Mouse (Mus musculus): ENCODE measurements at regions not wholly inside any gene's neighbourhood (a gene's known extent, or its start where the extent isn't known, plus 50 kb on each side); places are given as distances from the start of the nearest gene placed in this dataset.

DNA sequence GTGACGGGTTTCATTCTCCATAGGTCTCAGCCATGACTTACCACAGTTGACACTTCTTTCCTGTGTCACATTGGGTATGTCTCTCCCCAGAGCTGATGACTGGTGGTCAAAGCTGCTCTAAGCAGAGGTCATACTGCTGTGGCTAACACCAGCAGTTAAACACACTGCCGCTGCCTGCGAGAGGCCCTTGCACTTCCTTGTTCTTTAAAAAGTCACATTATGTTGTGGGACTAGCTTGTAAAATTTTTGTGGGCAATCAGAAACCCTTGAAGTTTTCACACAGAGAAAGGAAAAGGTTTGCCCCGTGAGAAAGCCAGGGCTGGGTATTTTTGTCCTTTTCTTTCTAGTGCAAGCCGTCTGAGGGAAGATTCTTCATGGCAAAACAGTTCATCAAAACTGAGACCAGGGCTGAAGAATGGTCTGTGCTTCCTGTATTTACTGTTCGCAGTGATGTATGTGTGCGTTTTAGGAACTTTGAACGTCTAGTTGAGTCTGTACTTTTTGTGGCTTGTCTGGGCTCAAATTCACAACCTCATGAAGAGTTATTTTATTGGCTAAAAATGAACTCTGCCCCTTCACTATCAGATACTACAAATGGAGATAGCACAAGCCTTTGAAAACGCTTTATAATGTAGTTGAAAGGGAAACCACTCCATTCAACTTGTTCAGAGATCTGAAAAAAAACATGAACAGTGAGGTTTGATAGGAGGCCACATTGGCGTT lies 273.4 kb upstream of the Ptger4 start:
- DNase-seq (ENCODE audit: low spot score in 2 of 2): no peak
- no peak overlapping the region for H3K27ac ChIP-seq
- H3K4me3 ChIP-seq: no peak overlapping the region
- no peak for TF ChIP-seq CTCF (conservative IDR thresholded peaks at IDR 0.05)

DNA sequence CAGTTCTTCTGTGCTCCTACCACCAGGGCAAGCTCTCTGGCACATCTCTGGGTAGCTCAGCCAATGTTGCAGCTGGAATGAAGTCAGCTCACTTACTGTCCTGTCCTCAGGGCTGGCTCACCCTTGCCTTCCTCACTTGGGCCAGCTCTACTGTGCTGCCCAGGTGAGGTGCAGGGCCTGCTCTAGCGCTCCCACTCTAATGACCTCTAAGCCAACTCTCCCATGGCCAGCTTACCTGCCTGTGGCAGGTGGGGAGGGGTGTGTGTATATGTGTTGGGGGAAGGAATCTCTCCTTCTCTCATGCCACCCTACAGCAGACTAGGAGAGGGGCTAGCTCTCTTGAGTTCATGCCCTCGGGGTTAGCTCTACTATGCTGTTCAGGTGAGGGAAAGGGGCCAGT lies 275.6 kb upstream of the Ptger4 start:
- no peak overlapping the region for H3K27ac ChIP-seq
- H3K4me3 ChIP-seq: no peak overlapping the region
- no peak for TF ChIP-seq CTCF (conservative IDR thresholded peaks at IDR 0.05)
- no peak for DNase-seq (ENCODE audit: low spot score in 2 of 2)

DNA sequence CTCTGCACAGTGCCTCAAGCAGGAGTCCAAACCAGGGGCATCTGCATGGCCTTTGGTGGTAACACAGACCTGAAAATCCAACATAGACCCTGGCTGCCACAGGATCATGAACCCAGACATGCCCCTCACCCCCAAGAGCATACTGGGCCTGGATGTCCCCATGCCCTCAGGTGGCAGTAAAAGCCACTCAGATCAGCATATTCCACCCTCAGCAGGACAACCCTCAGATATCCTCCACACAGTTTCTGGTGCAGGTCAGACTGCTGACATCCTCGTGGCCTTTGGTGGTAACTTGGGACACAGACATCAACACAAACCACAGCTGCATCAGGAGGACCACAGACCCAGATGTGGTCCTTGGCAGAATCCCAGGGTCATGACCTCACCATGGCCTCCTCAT lies 276.0 kb upstream of the Ptger4 start:
- TF ChIP-seq CTCF (conservative IDR thresholded peaks at IDR 0.05): no peak
- Histone ChIP-seq H3K4me3 (no peak overlapping the region), H3K27ac (no peak overlapping the region)
- DNase-seq (ENCODE audit: low spot score in 2 of 2): no peak

DNA sequence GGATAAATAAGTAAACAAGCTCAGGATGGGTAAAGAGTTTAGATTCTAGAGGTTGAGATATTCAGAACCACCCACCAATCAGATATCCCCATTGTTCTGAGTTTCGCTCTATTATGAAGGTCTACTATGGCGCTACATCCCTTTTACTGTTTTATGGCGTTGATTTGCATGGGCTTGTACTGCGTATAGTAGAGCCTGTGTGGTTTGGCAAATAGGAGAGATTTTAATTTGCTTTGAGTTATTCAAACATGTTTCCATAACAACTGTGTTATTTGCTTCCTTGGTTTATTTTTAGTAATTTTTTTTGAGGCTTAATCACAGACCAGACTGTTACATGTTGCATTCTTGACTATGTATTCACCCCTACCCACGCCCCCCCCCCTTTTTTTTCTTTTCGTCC lies 284.6 kb upstream of the Ptger4 start:
- H3K4me3 ChIP-seq: no peak overlapping the region
- H3K27ac ChIP-seq: no peak overlapping the region
- no peak for TF ChIP-seq CTCF (conservative IDR thresholded peaks at IDR 0.05)
- no peak for DNase-seq (ENCODE audit: low spot score in 2 of 2)

DNA sequence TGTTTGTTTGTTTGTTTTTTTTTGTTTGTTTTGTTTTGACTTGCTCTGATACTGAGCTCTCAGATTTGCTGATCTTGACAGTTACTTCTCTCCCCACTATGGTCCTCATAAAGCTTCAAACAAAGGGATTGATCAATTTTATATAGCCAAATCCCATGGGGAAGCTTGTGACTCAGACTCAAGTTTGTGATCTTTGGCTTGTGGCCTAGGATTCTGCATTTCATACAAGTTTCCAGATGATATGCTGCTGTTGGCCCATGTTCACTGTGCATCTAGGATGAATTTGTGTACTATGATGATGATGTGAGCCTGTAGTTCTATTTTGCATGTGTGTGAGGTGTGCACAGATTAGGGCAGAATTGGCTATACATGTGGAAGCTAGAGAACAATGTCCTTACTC lies 289.7 kb upstream of the Ptger4 start:
- Histone ChIP-seq H3K4me3 (no peak overlapping the region), H3K27ac (no peak overlapping the region)
- TF ChIP-seq CTCF (conservative IDR thresholded peaks at IDR 0.05): no peak
- no peak for DNase-seq (ENCODE audit: low spot score in 2 of 2)

DNA sequence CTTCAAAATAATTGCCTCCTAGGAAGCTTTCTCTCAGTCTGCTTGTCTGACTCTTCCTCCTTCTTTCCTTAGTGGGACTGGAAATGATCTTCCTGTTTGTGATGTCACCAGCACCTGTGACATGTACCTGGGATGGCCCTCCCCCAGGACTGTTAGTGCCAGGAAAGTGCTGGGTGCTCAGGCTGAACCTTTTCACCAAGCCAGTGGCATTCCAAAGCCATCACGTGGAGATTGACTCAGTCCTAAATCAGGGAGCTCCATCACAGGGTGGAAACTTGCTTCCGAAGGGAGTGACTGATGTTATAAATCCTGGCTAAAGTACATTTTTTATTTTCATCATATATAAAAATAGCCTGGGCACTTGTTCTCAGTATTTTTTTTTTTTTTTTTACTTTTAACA lies 293.4 kb upstream of the Ptger4 start:
- DNase-seq (ENCODE audit: low spot score in 2 of 2): no peak
- no peak overlapping the region for H3K27ac ChIP-seq
- H3K4me3 ChIP-seq: no peak overlapping the region
- TF ChIP-seq CTCF (conservative IDR thresholded peaks at IDR 0.05): no peak

DNA sequence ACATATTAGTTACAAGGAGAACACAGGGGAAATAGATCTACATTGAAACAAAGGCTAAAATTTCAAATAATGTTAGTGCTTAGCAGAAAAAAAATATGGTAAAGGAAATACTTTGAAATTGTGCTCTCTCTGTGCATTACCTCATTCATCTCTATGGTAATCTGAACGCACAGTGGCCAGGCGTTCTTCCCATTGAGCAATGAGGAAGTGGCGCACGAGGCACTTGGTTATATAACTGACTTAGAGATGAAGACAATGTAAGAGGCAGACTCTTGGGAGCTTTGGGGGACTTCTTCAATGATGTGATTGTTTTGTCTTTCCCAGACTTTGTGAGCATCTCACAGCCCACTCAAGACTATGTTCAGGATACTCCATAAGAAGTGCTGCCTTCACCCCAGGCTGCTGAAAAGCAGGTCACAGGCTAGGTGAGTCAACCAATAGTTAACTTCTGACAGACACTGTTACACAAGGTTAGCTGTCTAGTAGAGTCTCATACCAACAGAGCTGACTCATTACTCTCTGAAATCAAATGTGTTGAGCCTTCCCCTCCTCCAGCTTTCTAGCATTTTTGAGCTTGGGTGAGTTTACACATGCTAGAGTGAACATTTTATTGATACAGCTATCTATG lies 295.4 kb upstream of the Ptger4 start:
- DNase-seq (ENCODE audit: low spot score in 2 of 2): no peak
- no peak for TF ChIP-seq CTCF (conservative IDR thresholded peaks at IDR 0.05)
- Histone ChIP-seq H3K27ac (no peak overlapping the region), H3K4me3 (no peak overlapping the region)

DNA sequence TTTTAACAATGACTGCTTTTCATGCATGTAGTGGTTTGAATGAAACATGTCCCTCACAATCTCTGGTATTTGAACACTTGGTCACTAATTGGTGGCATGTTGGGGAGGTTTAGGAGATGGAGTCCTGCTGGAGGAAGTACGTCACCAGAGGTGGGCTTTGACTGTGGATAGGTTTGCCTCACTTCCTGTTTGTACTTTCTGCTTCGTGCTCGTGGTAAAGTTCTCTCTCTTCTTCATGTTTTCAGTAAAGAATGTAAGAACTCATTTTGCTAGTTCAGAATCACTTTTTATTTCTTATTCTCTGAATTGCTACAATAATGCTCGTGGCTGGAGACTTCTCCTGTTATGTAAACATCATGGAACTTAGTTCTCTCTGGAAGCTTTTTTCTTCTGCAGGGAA lies 310.5 kb upstream of the Ptger4 start:
- no peak for DNase-seq (ENCODE audit: low spot score in 2 of 2)
- H3K4me3 ChIP-seq: no peak overlapping the region
- TF ChIP-seq CTCF (conservative IDR thresholded peaks at IDR 0.05): no peak
- no peak overlapping the region for H3K27ac ChIP-seq

DNA sequence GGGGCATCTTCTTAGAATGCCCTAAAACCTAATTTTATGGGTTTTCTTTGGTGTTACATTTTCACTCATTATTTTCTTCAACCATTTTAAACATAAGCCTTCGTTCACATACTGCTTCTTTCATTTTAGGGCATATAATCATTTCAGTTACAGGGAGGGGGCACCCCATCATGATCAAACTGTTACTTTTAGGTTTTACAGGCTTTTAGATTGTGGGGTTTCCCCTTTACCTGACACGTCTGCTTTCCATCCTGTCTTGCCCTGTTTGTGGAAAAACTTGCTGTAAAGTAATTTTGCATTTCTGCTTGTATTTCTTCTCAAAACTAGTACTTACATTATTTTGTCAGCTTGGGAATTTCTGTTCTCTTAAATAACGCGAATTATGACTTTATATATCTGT lies 310.9 kb upstream of the Ptger4 start:
- TF ChIP-seq CTCF (conservative IDR thresholded peaks at IDR 0.05): no peak
- no peak for DNase-seq (ENCODE audit: low spot score in 2 of 2)
- Histone ChIP-seq H3K4me3 (no peak overlapping the region), H3K27ac (no peak overlapping the region)

DNA sequence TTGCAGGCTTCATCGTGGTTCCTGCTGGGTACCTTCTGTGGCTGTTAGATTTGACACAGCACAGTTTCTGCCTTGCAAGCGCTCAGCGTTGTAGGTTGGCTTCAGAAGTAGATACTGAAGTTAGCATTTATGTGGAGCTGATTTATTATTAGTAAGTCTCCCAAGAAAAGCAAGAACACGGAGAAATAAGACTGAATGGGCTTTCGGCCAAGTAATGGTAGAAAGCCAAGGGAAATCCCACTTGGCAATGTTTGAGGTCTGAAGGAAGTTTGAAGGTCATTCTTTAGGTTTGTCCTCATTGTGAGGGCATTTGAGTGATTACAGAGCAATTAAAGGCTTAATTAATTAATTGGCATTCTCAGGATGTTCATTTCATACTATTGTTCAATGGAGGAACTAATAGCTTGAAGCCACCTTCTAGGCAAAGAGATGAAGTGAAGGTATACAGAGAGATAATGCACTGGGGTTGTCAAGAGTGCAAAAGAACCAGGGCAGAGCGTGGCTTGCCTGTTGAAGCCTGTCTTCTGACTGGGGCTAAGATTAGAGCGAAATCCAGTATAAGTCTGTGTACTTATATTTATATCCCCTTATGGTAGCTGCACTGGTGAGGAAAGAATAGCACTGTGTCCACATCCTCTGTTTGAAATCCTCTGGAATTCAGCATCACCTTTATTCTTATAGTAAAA lies 311.5 kb upstream of the Ptger4 start:
- TF ChIP-seq CTCF (conservative IDR thresholded peaks at IDR 0.05): no peak

DNA sequence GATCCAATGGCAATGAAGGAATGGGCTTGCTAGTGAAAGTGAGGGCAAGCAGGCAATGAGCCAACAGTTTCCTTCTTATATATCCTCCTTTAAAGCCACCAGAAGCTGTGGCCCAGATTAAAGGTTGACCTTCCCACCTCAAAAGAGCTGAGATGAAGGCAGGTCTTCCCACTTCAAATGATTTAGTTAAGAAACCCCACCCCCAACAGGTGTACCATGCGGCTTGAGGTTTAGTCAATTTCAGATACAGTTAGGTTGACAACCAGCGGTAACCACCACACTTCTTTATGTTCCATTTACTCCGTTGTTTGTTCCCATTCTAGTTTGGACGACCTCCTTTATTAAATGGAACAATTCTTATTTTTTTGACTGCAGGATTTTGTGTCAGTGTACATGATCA lies 317.8 kb upstream of the Ptger4 start:
- H3K4me3 ChIP-seq: no peak overlapping the region
- no peak overlapping the region for H3K27ac ChIP-seq
- no peak for DNase-seq (ENCODE audit: low spot score in 2 of 2)
- no peak for TF ChIP-seq CTCF (conservative IDR thresholded peaks at IDR 0.05)

More for the DNA sequence above, 311.5 kb upstream of the Ptger4 start:
- H3K27ac ChIP-seq: no peak overlapping the region
- H3K4me3 ChIP-seq: no peak overlapping the region
- no peak for DNase-seq (ENCODE audit: low spot score in 2 of 2)

DNA sequence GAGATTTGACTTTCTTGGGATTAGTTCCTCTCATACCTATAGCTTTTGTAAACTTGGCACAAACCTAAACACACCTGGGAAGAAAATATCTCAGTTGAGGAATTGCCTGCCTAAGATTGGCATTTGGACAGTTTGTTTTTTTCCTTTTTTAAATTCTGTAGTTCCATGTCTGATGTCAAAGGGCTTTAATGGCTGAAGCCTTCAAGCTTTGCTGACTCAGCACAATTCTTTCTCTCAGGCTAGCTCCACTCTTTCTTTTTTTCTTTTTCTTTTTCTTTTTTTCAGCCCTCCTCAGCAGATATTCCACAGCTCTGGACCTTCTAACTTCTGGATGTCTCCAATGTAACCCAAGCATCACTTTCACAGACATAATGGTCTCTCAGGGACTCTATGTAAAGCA lies 330.4 kb upstream of the Ptger4 start:
- Histone ChIP-seq H3K27ac (no peak overlapping the region), H3K4me3 (no peak overlapping the region)
- TF ChIP-seq CTCF (conservative IDR thresholded peaks at IDR 0.05): no peak
- DNase-seq (ENCODE audit: low spot score in 2 of 2): no peak

DNA sequence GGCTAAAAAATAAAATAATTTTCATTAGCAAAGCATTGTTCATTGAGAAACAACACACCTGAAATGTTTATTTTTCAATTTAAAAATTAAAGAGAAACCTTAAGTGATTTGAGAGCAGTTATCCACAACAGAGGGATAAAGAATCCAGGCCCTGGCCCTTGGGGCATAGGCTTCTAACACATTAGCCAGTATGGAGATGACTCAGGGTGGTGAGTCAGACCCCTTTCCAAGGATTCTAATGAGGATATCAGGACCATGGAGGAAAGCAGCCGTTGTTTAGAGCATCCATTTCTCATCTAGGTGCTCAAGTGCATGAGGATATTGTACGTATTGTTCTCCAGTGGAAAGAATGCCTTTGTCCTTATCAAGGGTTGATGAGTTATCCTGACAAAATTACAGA lies 335.6 kb upstream of the Ptger4 start:
- TF ChIP-seq CTCF (conservative IDR thresholded peaks at IDR 0.05): no peak
- DNase-seq (ENCODE audit: low spot score in 2 of 2): no peak
- Histone ChIP-seq H3K4me3 (no peak overlapping the region), H3K27ac (no peak overlapping the region)

DNA sequence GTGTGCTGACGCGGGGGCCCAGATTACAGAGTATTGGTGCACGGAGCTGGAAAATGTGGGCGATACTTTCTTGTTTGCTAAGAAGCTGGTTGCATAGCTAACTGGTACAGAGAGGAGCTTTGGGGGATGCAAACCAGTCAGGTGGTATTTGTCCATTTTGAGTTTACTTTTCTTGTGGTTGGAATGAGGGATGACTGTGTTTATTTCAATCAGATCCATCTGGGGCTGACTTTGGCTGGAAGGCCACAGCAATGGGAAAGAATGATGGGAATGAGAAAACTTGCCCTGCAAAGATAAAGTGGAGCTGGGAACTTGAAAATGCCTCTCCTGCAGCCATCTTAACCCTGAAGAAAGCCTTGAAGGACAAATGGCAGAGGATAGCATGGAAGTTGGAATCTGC lies 336.4 kb upstream of the Ptger4 start:
- Histone ChIP-seq H3K27ac (no peak overlapping the region), H3K4me3 (no peak overlapping the region)
- no peak for TF ChIP-seq CTCF (conservative IDR thresholded peaks at IDR 0.05)
- no peak for DNase-seq (ENCODE audit: low spot score in 2 of 2)

Data from layer of hippocampus, adult 2 months (tissue).